Mouse (Mus musculus): ENCODE results near the gene Nob1. TPM values are rescaled to one million over a fixed set of nuclear protein-coding genes. Genes with fewer than 3 reads are reported as not detected.
A peak's percentile ranks its signal among the peaks of the same experiment; 100 is the strongest.

Nob1 gene
- polyA plus RNA-seq, 1 experiment from 2014 or later, result 84.8 TPM

DNA sequence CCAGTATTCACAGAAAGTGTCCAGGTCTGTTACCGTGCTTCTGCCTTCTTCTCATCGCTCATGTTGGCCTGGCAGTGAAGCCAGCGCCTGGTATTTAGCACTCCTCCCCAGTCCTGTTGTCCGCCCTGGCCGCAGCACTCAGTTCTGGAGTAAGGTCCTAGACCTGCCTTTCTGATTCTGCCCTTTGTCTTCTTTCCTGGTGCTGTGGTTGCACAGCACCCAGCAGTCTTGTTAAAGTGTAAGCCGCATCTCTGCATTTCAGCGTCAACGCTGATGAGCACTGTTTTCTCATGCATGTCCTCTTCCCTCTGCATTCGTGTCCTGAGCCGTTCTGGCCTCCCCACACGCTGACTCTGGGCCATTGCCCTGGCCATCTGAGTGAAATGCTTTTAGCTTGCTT lies 28.5 kb upstream of the Nob1 start:
- no peaks in the 10 kb centered on the region for H3K9me3 ChIP-seq
- no peak overlapping the region for H3K27ac ChIP-seq
- WGBS, result 95% methylated on average over 11 of the region's 11 CpGs
- H3K36me3 ChIP-seq, result peaks cover 22% of the 10 kb centered on the region; the same call in 1 of the 2 replicates
- no peak for ATAC-seq (ENCODE audit: insufficient number of reproducible peaks, low FRiP score, low TSS enrichment, low read depth)
- H3K4me2 ChIP-seq, result no peak overlapping the region
- H3K4me1 ChIP-seq, result peaks cover 6% of the 10 kb centered on the region
- H3K27me3 ChIP-seq, result no peaks in the 10 kb centered on the region
- no peak overlapping the region for H3K4me3 ChIP-seq
- H3K9ac ChIP-seq, result no peak overlapping the region

GRCm38 (mm10) chr8:107451414-107452066 lies 26.7 kb upstream of the Nob1 start:
- no peaks in the 10 kb centered on the region for H3K9me3 ChIP-seq
- no peak overlapping the region for H3K4me2 ChIP-seq
- WGBS, result 85% methylated on average over 13 of the region's 13 CpGs
- peaks cover 10% of the 10 kb centered on the region; the same call in 1 of the 2 replicates for H3K36me3 ChIP-seq
- H3K9ac ChIP-seq, result no peak overlapping the region
- no peak overlapping the region for H3K27ac ChIP-seq
- peaks cover 6% of the 10 kb centered on the region for H3K4me1 ChIP-seq
- ATAC-seq (ENCODE audit: insufficient number of reproducible peaks, low FRiP score, low TSS enrichment, low read depth), result no peak
- H3K27me3 ChIP-seq, result no peaks in the 10 kb centered on the region
- H3K4me3 ChIP-seq, result no peak overlapping the region

- H3K9ac ChIP-seq, result no peak overlapping the region
- WGBS, result 67% methylated on average over 6 of the region's 6 CpGs
Measured at GRCm38 (mm10) chr8:107449655-107450054, 24.8 kb upstream of the Nob1 start.

GRCm38 (mm10) chr8:107449130-107449529 lies 24.3 kb upstream of the Nob1 start:
- Histone ChIP-seq H3K27me3 (no peaks in the 10 kb centered on the region), H3K4me3 (no peak overlapping the region), H3K9me3 (no peaks in the 10 kb centered on the region), H3K27ac (no peak overlapping the region), H3K36me3 (peaks cover 7% of the 10 kb centered on the region; the same call in 1 of the 2 replicates), H3K4me2 (no peak overlapping the region), H3K4me1 (peaks cover 9% of the 10 kb centered on the region), H3K9ac (no peak overlapping the region)
- no peak for ATAC-seq (ENCODE audit: insufficient number of reproducible peaks, low FRiP score, low TSS enrichment, low read depth)
- WGBS, result 50% methylated on average over 8 of the region's 8 CpGs

More at GRCm38 (mm10) chr8:107449655-107450054, 24.8 kb upstream of the Nob1 start:
- no peaks in the 10 kb centered on the region for H3K9me3 ChIP-seq
- no peaks in the 10 kb centered on the region for H3K27me3 ChIP-seq
- peaks cover 6% of the 10 kb centered on the region for H3K4me1 ChIP-seq
- H3K4me2 ChIP-seq, result no peak overlapping the region
- peaks cover 7% of the 10 kb centered on the region; the same call in 1 of the 2 replicates for H3K36me3 ChIP-seq
- H3K4me3 ChIP-seq, result no peak overlapping the region
- ATAC-seq (ENCODE audit: insufficient number of reproducible peaks, low FRiP score, low TSS enrichment, low read depth), result no peak
- no peak overlapping the region for H3K27ac ChIP-seq

DNA sequence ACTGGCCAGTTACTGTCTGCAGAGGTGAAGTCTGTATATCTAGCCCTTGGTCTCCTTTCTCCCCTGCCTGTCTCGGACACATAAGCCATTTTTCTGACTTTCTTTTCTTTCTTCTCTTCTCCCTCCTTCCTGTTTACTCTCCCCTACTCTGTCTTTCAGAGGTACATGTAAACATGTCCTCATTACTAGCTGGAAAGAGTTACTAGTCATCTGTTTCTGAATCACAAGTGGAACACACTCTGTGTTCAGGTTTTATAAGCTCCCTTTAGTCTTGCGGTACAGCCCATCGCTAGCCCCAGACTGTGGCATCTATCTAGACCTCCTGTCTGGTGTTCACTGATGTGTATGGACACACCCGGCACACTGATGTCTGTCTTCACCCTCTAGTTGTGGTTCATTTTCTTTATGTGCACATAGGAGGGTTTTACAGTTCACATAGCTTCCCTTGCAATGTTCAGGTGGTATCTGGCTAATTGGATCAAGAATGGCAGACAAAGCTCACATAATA lies 23.6 kb upstream of the Nob1 start:
- no peaks in the 10 kb centered on the region for H3K9me3 ChIP-seq
- peaks cover 9% of the 10 kb centered on the region for H3K4me1 ChIP-seq
- 78% methylated on average over 4 of the region's 4 CpGs for WGBS
- H3K27me3 ChIP-seq, result no peaks in the 10 kb centered on the region
- H3K36me3 ChIP-seq, result peaks cover 2% of the 10 kb centered on the region; the same call in 1 of the 2 replicates
- H3K27ac ChIP-seq, result no peak overlapping the region
- no peak overlapping the region for H3K4me2 ChIP-seq
- no peak for ATAC-seq (ENCODE audit: insufficient number of reproducible peaks, low FRiP score, low TSS enrichment, low read depth)
- no peak overlapping the region for H3K9ac ChIP-seq
- no peak overlapping the region for H3K4me3 ChIP-seq

- H3K27me3 ChIP-seq, result no peaks in the 10 kb centered on the region
- H3K27ac ChIP-seq, result no peak overlapping the region
- no peaks in the 10 kb centered on the region; the same call in 1 of the 2 replicates for H3K9me3 ChIP-seq
- H3K4me1 ChIP-seq, result peaks cover 9% of the 10 kb centered on the region
- H3K36me3 ChIP-seq, result no peaks in the 10 kb centered on the region
- H3K4me2 ChIP-seq, result no peak overlapping the region
- no peak for ATAC-seq (ENCODE audit: insufficient number of reproducible peaks, low FRiP score, low TSS enrichment, low read depth)
- no peak overlapping the region for H3K9ac ChIP-seq
- H3K4me3 ChIP-seq, result no peak overlapping the region
Measured at GRCm38 (mm10) chr8:107447713-107448112, 22.9 kb upstream of the Nob1 start.

GRCm38 (mm10) chr8:107444626-107445025 lies 19.8 kb upstream of the Nob1 start:
- Histone ChIP-seq H3K4me3 (no peak overlapping the region), H3K27me3 (no peaks in the 10 kb centered on the region), H3K4me1 (peaks cover 12% of the 10 kb centered on the region), H3K27ac (peak overlapping the region; percentile 78; the same call in 1 of the 2 replicates), H3K36me3 (no peaks in the 10 kb centered on the region), H3K9me3 (no peaks in the 10 kb centered on the region; the same call in 1 of the 2 replicates), H3K4me2 (no peak overlapping the region), H3K9ac (no peak overlapping the region)
- 51% methylated on average over 3 of the region's 3 CpGs for WGBS
- ATAC-seq (ENCODE audit: insufficient number of reproducible peaks, low FRiP score, low TSS enrichment, low read depth), result no peak

- H3K4me1 ChIP-seq, result peaks cover 16% of the 10 kb centered on the region
- no peak overlapping the region for H3K27ac ChIP-seq
- H3K27me3 ChIP-seq, result no peaks in the 10 kb centered on the region
- no peaks in the 10 kb centered on the region; the same call in 1 of the 2 replicates for H3K9me3 ChIP-seq
- no peaks in the 10 kb centered on the region for H3K36me3 ChIP-seq
- WGBS, result 86% methylated on average over 3 of the region's 3 CpGs
- H3K4me2 ChIP-seq, result no peak overlapping the region
- no peak overlapping the region for H3K4me3 ChIP-seq
- H3K9ac ChIP-seq, result no peak overlapping the region
- no peak for ATAC-seq (ENCODE audit: insufficient number of reproducible peaks, low FRiP score, low TSS enrichment, low read depth)
Measured at GRCm38 (mm10) chr8:107439880-107440625, 15.2 kb upstream of the Nob1 start.

GRCm38 (mm10) chr8:107437711-107438110 lies 12.9 kb upstream of the Nob1 start:
- Histone ChIP-seq H3K4me3 (no peak overlapping the region), H3K27ac (no peak overlapping the region), H3K9ac (no peak overlapping the region), H3K4me2 (no peak overlapping the region), H3K36me3 (no peaks in the 10 kb centered on the region), H3K4me1 (peaks cover 12% of the 10 kb centered on the region), H3K9me3 (no peaks in the 10 kb centered on the region; the same call in 1 of the 2 replicates), H3K27me3 (no peaks in the 10 kb centered on the region)
- 76% methylated on average over 2 of the region's 2 CpGs for WGBS
- no peak for ATAC-seq (ENCODE audit: insufficient number of reproducible peaks, low FRiP score, low TSS enrichment, low read depth)

DNA sequence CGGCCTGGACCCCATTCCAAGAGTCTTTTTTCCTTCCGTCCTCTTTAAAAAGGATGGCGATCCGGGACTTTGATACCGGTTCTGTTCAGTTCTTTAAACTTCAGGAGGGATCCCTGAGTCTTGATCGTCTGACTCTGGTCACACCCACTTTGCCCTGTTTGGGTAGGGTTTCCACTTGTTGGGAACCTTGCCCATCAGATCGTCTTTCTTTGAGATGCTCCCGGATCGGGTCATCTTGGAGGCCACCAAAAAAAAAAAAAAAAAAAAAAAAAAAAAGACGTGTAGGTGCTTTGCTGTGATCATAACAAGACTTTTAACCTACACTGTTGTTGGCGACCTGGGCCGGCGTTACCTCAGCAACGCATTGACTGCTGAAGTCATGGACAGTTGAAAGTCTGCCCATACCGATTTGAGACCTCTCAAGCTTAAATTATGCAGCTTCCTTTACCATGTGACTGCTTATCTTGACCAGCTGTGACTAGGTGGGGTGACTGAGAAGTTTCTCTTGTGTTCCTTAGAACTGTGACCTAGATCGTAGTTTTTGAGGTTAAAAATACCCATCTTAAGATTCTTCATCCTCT lies 12.1 kb upstream of the Nob1 start:
- H3K9ac ChIP-seq, result peak overlapping the region; percentile 89
- 7% methylated on average over 16 of the region's 16 CpGs for WGBS
- H3K27ac ChIP-seq, result peak overlapping the region; percentile 92
- no peaks in the 10 kb centered on the region for H3K36me3 ChIP-seq
- ATAC-seq (ENCODE audit: insufficient number of reproducible peaks, low FRiP score, low TSS enrichment, low read depth), result no peak
- peak overlapping the region; percentile 71 for H3K4me2 ChIP-seq
- peak overlapping the region; percentile 90 for H3K4me3 ChIP-seq
- H3K9me3 ChIP-seq, result no peaks in the 10 kb centered on the region
- no peaks in the 10 kb centered on the region for H3K27me3 ChIP-seq
- peaks cover 12% of the 10 kb centered on the region for H3K4me1 ChIP-seq

- H3K4me1 ChIP-seq, result peaks cover 12% of the 10 kb centered on the region
- under 1% methylated on average over 58 of the region's 81 CpGs for WGBS
- no peaks in the 10 kb centered on the region for H3K27me3 ChIP-seq
- H3K4me2 ChIP-seq, result peak within 1 kb of the TSS; percentile 71
- peak within 1 kb of the TSS; percentile 90 for H3K4me3 ChIP-seq
- peak within 1 kb of the TSS; percentile 92 for H3K27ac ChIP-seq
- H3K9ac ChIP-seq, result peak within 1 kb of the TSS; percentile 89
- no peaks in the 10 kb centered on the region for H3K36me3 ChIP-seq
- ATAC-seq (ENCODE audit: insufficient number of reproducible peaks, low FRiP score, low TSS enrichment, low read depth), result peak; percentile 80
- H3K9me3 ChIP-seq, result no peaks in the 10 kb centered on the region
Measured at GRCm38 (mm10) chr8:107435962-107436831, 11.3 kb upstream of the Nob1 start, which contains the start of gene Wwp2. TSS of gene Wwp2 (plus strand) at chr8:107436365.

All from limb, embryonic 15.5 days (tissue).